Mouse (Mus musculus) liver, embryonic 12.5 days (tissue): ENCODE measurements around the gene Il1rl1. TPM values are rescaled to one million over a fixed set of nuclear protein-coding genes. Genes with fewer than 3 reads are reported as not detected.

ENCODE experiments used
- ATAC-seq: fragments of 200-750 bp; cut with Nextera tagmentation; 2 replicates; pipeline ENCODE4 v1.8.0; 2017; ENCODE audit warnings: moderate number of reproducible peaks, mild to moderate bottlenecking, moderate library complexity
- H3K27ac ChIP-seq: fragments of 300-500 bp; sonication (generic); 2 replicates; pipeline ENCODE4 v1.5.1; 2016; ENCODE audit warnings: mild to moderate bottlenecking
- H3K27me3 ChIP-seq: fragments of 300-500 bp; sonication (generic); replicated peaks from 2 replicates; pipeline ENCODE4 v1.6.1; 2016; ENCODE audit warnings: mild to moderate bottlenecking, moderate library complexity
- H3K36me3 ChIP-seq: fragments of 300-500 bp; sonication (generic); 2 replicates; pipeline ENCODE4 v1.6.1; 2016; ENCODE audit warnings: mild to moderate bottlenecking, moderate library complexity
- H3K4me1 ChIP-seq: fragments of 300-500 bp; sonication (generic); 2 replicates; pipeline ENCODE4 v1.6.1; 2016
- H3K4me2 ChIP-seq: fragments of 300-500 bp; sonication (generic); 2 replicates; pipeline ENCODE4 v1.6.1; 2016; ENCODE audit warnings: mild to moderate bottlenecking, moderate library complexity
- H3K4me3 ChIP-seq: fragments of 300-500 bp; sonication (generic); 2 replicates; pipeline ENCODE4 v1.5.1; 2016; ENCODE audit warnings: mild to moderate bottlenecking, moderate library complexity
- H3K9ac ChIP-seq: fragments of 300-500 bp; sonication (generic); 2 replicates; pipeline ENCODE4 v1.6.1; 2016; ENCODE audit warnings: mild to moderate bottlenecking, moderate library complexity
- H3K9me3 ChIP-seq: fragments of 300-500 bp; sonication (generic); replicated peaks from 2 replicates; pipeline ENCODE4 v1.6.1; 2016; ENCODE audit warnings: mild to moderate bottlenecking, moderate library complexity
- WGBS: fragments of 180-500 bp; shearing (Covaris S2); methylation state at CpG from one replicate; pipeline ENCODE4 v1.1.7; 2016; ENCODE audit not compliant: insufficient replicate concordance; 5-methylcytosine and 5-hydroxymethylcytosine counted together
- polyA plus RNA-seq: library from polyadenylated mRNA; unstranded; fragments of >200 nt; fragmentation: Nextera tagmentation; extraction: Ambion mirVana; gene quantifications from 2 replicates; pipeline ENCODE4 v1.2.1, GENCODE M21; 2016

Gene Il1rl1
- polyA plus RNA-seq, 1 experiment from 2014 or later = 2.5 TPM

GRCm38 (mm10) chr1:40499708-40500107 lies 70.3 kb downstream of the Il1rl1 start:
- ATAC-seq = no peak

GRCm38 (mm10) chr1:40501126-40501525 lies 71.8 kb downstream of the Il1rl1 start:
- H3K27ac ChIP-seq = no peak overlapping the region
- no peak overlapping the region for H3K4me2 ChIP-seq
- no peaks in the 10 kb centered on the region for H3K36me3 ChIP-seq
- no peak overlapping the region for H3K9ac ChIP-seq
- 32% methylated on average over 4 of the region's 4 CpGs for WGBS
- no peak for ATAC-seq
- H3K4me1 ChIP-seq = no peaks in the 10 kb centered on the region; the same call in 1 of the 2 replicates
- no peaks in the 10 kb centered on the region for H3K27me3 ChIP-seq
- H3K9me3 ChIP-seq = no peaks in the 10 kb centered on the region
- H3K4me3 ChIP-seq = no peak overlapping the region

More at GRCm38 (mm10) chr1:40499708-40500107, 70.3 kb downstream of the Il1rl1 start:
- H3K4me3 ChIP-seq = no peak overlapping the region
- no peak overlapping the region for H3K27ac ChIP-seq
- WGBS = 78% methylated on average over 1 of the region's 1 CpGs
- no peaks in the 10 kb centered on the region for H3K36me3 ChIP-seq
- no peaks in the 10 kb centered on the region for H3K9me3 ChIP-seq
- no peaks in the 10 kb centered on the region; the same call in 1 of the 2 replicates for H3K4me1 ChIP-seq
- H3K4me2 ChIP-seq = no peak overlapping the region
- no peaks in the 10 kb centered on the region for H3K27me3 ChIP-seq
- no peak overlapping the region for H3K9ac ChIP-seq

- Histone ChIP-seq H3K27me3 (no peaks in the 10 kb centered on the region), H3K36me3 (no peaks in the 10 kb centered on the region), H3K4me1 (no peaks in the 10 kb centered on the region; the same call in 1 of the 2 replicates), H3K4me2 (no peak overlapping the region), H3K9ac (no peak overlapping the region), H3K4me3 (no peak overlapping the region), H3K27ac (no peak overlapping the region), H3K9me3 (no peaks in the 10 kb centered on the region)
- 40% methylated on average over 11 of the region's 11 CpGs for WGBS
- ATAC-seq = no peak
Observed at GRCm38 (mm10) chr1:40501546-40502398, 72.4 kb downstream of the Il1rl1 start.

GRCm38 (mm10) chr1:40504548-40504947 lies 75.2 kb downstream of the Il1rl1 start:
- WGBS = 39% methylated on average over 5 of the region's 5 CpGs
- Histone ChIP-seq H3K9me3 (no peaks in the 10 kb centered on the region), H3K36me3 (no peaks in the 10 kb centered on the region), H3K27me3 (no peaks in the 10 kb centered on the region), H3K4me1 (no peaks in the 10 kb centered on the region; the same call in 1 of the 2 replicates), H3K4me3 (no peak overlapping the region), H3K27ac (no peak overlapping the region), H3K9ac (no peak overlapping the region), H3K4me2 (no peak overlapping the region)
- ATAC-seq = no peak

Other genes starting within 250 kb of the Il1rl1 start
- 15.7 and 17.8 TPM in 2 replicates for gene Il1r1, start 204.5 kb upstream of the Il1rl1 start, polyA plus RNA-seq
- 1.8 and 2.2 TPM in 2 replicates for gene Il1rl2, start 105.0 kb upstream of the Il1rl1 start, polyA plus RNA-seq
- not detected in 2 replicates for gene Il18r1, start 36.0 kb downstream of the Il1rl1 start, polyA plus RNA-seq
- gene Il18rap, start 85.8 kb downstream of the Il1rl1 start, polyA plus RNA-seq = 0.67 and 0.79 TPM in 2 replicates
- gene Slc9a4, start 150.5 kb downstream of the Il1rl1 start, polyA plus RNA-seq = not detected in 2 replicates